Mouse (Mus musculus) MEL-GATA-1-ER (cell line): Measurements from ENCODE around the gene Mlec.
"Not testable (repeated sequence)": the region's sequence is repeated elsewhere in the genome, so short reads cannot be mapped to it uniquely, and the experiment has no call there.

Experiments used
- DNase-seq: peaks from one replicate; pipeline ENCODE4 v3.0.0-alpha.2; 2012; ENCODE audit warnings: low read depth; ENCODE audit errors: extremely low read depth

Mlec gene

GRCm38 (mm10) chr5:115152132-115152956 is 5.6 kb downstream of the Mlec start:
- DNase-seq, result no peak

GRCm38 (mm10) chr5:115151457-115151856 is 6.5 kb downstream of the Mlec start:
- no peak for DNase-seq

- DNase-seq, result no peak
These were observed 7.0 kb downstream of the Mlec start for GRCm38 (mm10) chr5:115150991-115151390.

DNA sequence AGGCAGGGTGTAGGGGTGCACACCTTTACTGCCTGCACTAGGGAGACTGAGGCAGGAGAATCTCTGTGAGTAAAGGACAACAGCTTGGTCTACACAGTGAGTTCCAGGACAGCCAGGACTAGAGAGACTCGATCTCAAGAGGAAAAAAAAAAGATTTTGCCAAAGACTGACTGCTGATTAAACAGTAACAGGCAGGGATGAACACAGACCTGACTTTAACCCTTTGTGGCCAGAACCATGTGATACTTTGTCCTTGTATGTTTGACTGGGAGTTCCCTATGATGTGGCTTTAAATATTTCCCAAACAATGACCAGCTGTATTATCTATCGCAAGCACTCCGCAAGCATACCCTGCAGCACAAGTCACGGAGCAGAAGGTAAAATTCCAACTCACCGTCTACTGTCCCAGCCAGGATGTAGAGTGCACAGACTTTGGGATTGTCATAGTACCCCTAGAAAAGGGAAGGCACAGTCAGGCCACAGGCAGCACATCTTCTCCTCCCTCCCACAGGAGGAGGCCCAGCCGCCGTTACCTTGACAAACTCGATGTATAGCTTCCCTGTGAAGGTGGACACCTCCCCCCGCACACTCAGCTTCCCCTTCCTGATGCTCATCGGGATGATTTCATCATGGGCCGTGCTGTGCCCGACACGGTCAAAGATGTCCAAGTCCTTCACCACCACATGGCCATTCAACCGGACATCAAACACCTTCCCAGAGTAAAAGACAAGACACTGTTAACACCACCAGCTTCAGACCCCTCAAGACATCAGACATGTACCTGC is 8.1 kb downstream of the Mlec start:
- no peak for DNase-seq

DNA sequence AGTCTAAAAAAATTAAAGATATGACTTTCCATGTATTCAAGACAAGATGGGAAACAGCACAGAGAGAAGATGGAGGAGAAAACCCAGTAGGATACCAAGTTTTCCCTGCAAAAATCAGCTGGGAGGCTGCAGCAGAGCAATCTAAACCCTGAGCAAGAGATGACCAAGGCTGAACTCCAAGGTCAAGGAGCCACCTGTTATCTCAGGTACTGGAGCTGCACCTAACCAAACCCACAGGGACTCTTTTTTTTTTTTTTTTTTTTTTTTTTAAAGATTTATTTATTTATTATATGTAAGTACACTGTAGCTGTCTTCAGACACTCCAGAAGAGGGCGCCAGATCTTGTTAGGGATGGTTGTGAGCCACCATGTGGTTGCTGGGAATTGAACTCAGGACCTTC is 9.1 kb downstream of the Mlec start:
- not testable (repeated sequence) for DNase-seq

- no peak for DNase-seq
These were observed 9.6 kb downstream of the Mlec start for GRCm38 (mm10) chr5:115148378-115148777.

DNA sequence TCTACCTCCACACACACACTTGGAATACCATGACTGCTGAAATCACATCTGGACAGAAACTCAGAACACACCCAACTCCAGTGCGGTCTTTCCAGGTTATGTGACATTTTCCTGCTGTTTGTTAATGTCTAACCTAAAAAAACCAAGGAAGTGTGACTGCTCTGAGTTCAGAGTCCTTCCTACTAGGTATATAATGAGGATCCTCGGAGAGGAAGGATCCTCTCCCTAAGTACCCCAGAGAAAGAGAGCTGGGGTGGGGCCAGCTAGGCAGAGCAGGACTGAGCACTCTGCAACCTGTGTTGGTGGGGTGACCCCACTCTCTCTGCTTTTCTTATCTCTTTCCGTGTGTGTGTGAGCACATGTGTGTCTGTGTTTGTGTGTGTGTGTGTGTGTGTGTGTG is 10.6 kb downstream of the Mlec start:
- no peak for DNase-seq

- no peak for DNase-seq
These were observed 11.2 kb downstream of the Mlec start for GRCm38 (mm10) chr5:115146747-115147130.

DNA sequence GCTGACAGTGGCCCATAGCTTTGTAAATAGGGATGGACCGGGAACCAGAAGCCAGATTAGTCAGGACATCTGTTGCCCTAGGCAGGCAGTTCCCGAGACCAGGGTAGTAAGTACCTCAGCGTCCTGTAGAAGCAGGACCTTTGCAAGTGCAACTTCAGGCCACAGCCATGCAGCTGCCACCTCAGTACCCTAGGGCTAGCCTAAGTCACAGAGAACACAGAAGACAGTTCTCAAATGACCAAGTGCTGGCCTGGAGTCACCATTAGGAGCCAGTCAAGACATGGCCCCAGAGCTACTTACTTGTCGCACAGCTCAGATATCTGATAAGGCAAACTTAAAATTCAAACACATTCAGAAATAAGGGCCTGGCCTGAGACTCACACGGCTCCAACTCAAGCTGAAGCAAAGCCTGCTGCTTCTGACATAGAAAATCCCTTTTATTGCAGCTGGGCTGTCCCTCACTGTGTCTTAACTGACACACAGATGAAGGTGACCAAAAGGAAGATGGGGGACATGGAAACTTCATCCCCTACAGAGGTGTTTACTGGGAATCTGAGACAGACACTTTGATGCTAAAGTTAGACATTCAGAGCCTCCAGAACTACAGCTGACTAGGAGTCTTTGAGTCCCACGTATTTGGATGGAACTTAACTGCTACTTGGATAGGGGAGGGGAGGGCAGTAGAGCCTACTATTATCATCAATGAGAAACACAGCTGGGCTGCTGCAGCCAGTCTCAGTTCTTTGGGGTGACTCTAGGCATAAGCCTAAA is 11.8 kb downstream of the Mlec start:
- DNase-seq, result no peak

GRCm38 (mm10) chr5:115145253-115145968 is 12.6 kb downstream of the Mlec start:
- no peak for DNase-seq

DNA sequence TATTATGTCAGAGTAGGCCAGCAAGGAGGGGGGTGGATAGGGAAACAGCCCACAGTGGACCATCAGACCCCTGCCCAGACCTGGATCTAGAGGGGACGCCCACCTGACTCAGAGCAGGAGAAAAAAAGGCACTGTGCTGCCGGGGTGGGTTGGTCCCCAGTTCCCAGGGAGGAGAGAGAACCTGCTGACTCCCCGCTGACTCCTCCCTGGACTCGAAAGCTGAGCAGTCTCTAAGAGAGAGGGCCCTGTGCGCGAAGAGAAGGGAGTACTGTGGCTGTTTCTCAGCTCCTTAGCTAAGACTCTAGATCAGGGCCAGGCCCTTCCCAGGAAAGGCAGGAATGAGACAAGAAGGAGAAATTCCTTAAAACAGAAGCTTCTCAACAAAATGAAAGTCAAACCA is 13.5 kb downstream of the Mlec start:
- DNase-seq, result no peak

- no peak for DNase-seq
These were observed 14.4 kb downstream of the Mlec start for GRCm38 (mm10) chr5:115143552-115143951.

DNA sequence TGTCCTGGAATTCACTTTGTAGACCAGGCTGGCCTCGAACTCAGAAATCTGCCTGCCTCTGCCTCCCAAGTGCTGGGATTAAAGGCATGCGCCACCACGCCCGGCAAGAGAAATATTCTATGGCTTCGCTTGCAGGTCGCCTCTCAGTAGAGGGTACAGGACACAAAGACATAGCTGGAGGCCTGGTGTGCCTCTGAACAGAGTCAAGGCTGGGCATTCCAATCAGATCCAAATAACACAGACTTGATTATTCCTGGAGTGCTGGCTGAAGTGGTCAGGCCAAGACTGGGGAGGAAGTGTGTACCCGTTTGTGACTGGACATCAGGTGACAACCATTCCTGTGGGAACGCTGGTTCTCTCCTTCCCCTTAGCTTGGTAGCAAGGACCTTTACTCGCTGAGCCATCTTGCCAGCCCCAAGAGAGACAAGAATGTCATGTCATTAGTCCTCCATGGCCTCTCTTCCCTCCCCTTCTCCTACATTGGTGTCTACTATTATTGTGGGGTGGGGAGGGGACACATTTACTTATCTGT is 15.7 kb downstream of the Mlec start:
- no peak for DNase-seq

- DNase-seq, result no peak
These were observed 17.3 kb downstream of the Mlec start for GRCm38 (mm10) chr5:115140726-115141125.

DNA sequence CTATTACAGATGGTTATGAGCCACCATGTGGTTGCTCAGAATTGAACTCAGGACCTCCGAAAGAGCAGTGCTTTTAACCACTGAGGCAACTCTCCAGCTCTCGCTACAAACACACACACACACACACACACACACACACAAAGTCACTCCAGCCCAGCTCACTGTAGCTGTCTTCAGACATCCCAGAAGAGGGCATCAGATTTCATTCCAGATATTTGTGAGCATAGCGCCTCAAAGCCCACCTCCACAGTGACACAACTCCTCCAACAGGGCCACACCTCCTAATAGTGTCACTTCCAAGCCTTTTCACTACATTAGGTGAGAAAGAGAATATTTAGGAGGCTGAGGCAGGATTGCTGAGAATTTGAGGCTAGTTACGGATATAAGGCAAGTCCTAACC is 18.9 kb downstream of the Mlec start:
- no peak for DNase-seq

- DNase-seq, result no peak
These were observed 23.5 kb downstream of the Mlec start, which contains the start of gene Unc119b for GRCm38 (mm10) chr5:115134234-115135165. Unc119b (minus strand) TSS chr5:115134975.

DNA sequence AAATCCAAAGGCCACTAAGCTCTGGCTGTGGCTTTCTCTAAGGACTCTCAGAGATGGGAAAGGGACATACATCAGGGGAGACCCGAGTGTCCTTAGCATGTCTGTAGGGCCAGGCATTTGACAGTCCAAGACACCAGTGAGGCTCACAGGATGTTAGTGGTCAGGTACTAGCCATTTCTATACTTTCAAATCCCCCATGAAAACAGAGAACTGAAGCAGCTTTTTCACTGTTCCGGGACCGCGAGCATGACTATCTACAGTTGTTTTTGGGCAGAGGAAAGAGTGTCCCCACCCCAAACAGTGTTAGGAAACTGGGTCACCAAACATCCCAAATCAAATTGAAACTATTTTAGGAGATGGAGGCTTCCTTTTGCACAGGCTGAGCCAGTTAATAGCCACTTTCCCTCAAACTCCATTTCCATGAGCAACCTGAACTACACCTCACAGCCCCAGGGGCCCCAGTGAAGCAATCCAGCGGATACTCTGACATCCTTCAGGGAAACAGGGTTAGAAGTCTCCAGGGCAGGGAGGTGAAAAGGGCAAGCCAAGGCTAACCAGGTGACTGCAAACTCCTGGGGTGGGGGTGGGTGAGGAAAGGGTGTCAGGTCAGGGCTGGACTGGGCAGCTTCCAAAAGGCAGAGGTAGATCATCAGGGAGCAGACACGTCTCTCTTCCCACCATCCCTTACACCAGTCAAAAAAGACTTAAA is 24.5 kb downstream of the Mlec start:
- DNase-seq, result no peak

DNA sequence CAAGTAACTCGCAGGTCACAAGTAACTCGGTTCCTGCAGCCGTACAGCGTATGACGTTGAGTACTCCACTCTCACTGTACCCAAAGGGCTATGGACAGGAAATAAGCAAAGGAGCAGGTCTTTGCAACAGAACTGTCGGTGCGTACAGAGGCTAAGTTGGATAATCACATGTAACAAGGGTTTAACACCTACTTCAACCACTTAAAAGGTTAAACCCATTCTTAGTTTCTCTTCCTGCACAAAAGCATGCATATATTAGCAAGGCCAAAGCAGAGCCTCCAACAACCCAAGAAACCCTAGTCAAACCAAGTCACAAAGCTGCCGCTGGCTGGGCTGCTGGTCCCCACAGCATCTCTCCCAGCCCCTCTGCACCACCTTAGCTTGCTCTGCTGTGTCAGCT is 25.5 kb downstream of the Mlec start:
- DNase-seq, result no peak

DNA sequence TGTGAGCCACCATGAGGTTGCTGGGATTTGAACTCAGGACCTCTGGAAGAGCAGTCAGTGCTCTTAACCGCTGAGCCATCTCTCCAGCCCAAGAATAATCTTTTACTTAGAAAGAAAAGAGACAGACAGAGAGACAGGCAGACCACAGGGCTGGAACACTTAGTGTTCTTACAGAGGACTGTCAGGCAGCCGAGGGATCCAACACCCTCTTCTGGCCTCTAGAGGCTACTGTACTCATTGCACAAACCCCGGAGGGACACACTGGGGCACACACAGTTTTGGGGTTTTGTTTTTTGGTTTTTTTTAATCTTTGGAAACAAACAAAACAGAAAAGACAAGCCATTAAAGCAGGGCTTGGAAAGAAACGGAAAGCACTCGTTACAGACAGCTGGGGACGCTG is 28.7 kb downstream of the Mlec start:
- DNase-seq, result no peak
